Mouse (Mus musculus): ENCODE measurements at regions not wholly inside any gene's neighbourhood (a gene's known extent, or its start where the extent isn't known, plus 50 kb on each side); places are given as distances from the start of the nearest gene placed in this dataset.

DNA sequence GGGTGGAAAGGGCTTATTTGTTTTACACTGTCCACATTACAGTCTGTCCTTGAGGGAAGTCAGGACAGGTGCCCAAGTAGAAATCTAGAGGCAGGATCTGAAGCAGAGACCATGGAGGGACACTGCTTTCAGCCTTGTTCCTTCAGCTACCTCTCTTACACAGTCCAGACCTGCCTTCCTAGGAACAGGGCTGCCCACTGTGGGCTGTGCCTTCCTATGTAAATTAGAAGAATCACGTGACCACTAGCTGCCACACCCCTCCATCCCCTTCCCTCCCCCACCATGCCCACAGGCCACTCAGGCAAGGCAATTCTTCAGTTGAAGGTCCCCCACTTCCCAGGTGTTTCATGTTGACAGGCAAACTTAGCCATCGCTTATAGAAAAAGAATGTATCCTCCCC, 60.5 kb upstream of the Dars start:
- 0 out of 2 replicates have a peak, but pooled peaks cover 4% of the 10 kb centered on the region for H3K27me3 ChIP-seq (ENCODE audit: insufficient read depth, low read length)
- peaks cover 12% of the 10 kb centered on the region for H3K4me1 ChIP-seq (replicated peaks; ENCODE audit: low read depth, low read length)
- H3K4me3 ChIP-seq (replicated peaks; ENCODE audit: low read length): no peak overlapping the region
- H3K36me3 ChIP-seq (ENCODE audit: insufficient read depth, low read length): no peaks in the 10 kb centered on the region
- TF ChIP-seq NANOG (IDR thresholded peaks at IDR 0.05; ENCODE audit: borderline replicate concordance, low read length) (no peak), CTCF (conservative IDR thresholded peaks at IDR 0.05; ENCODE audit: low read length) (no peak), POU5F1 (IDR thresholded peaks at IDR 0.05; ENCODE audit: borderline replicate concordance, low read length) (no peak)
- H3K9me3 ChIP-seq (ENCODE audit: low read length): no peaks in the 10 kb centered on the region

DNA sequence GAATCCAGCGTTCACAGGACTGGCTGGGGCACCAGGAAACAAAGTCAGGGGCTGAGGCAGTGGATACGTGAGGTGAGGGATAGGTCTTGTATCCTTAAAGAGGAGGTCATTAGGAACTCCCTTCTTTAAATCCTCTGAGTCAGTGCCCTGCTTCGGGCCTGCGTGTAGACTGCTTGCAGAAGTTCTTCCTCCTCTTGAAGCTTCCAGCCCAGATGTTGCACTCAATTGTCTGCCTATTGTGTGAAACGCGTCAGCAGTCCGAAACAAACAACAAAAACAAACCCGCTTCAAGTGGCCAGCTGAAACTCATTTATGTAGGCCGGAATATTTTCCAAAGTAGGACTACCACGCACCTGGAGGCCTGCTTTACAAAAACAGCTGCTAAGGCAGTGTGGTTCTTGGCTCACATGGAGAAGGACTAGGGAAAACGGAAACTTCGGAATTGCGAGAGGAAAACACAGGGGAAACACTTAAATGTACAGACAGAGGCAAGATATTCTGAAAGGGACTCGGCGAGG, 55.6 kb upstream of the Dars start:
- Histone ChIP-seq H3K36me3 (ENCODE audit: insufficient read depth, low read length) (no peaks in the 10 kb centered on the region), H3K4me1 (replicated peaks; ENCODE audit: low read depth, low read length) (peaks cover 19% of the 10 kb centered on the region), H3K27me3 (ENCODE audit: insufficient read depth, low read length) (peaks cover 16% of the 10 kb centered on the region; the same call in 1 of the 2 replicates), H3K9me3 (ENCODE audit: low read length) (no peaks in the 10 kb centered on the region), H3K4me3 (replicated peaks; ENCODE audit: low read length) (peak overlapping the region; percentile 67)
- TF ChIP-seq CTCF (conservative IDR thresholded peaks at IDR 0.05; ENCODE audit: low read length) (no peak), NANOG (IDR thresholded peaks at IDR 0.05; ENCODE audit: borderline replicate concordance, low read length) (no peak), POU5F1 (IDR thresholded peaks at IDR 0.05; ENCODE audit: borderline replicate concordance, low read length) (no peak)

DNA sequence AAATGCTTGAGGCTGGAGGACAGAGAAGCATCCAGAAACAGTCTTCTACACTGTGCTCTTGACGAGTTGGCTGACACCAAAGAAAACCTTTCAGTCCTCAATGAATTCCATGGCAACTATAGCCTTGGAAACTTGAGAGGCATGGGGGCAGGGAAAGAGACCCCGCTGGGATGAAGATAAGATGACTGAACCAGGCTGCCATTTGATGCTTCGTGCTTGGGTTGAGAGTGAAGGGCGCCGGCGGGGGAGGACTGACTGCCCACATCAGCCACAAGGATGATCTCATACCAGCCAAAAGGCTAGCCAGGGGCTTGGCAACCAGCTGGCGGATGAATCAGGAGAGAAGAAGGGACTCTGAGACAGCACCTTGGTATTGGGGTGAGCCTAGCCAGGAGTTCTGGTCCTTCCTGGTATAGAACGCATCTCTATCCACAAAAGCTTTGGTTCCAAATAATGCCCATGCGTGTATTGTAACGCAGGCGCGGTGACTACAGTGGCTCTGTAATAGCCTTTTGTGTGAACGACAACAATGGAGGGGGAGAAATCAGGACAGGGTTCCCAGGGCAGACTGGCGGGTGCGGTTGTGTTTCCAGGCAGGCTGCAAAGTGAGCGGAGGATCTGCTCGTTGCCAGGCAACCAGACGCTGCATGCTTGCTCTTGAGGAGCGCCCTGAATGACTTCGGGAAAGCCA, 55.0 kb upstream of the Dars start:
- Histone ChIP-seq H3K4me3 (replicated peaks; ENCODE audit: low read length) (peak overlapping the region; percentile 67), H3K36me3 (ENCODE audit: insufficient read depth, low read length) (no peaks in the 10 kb centered on the region), H3K4me1 (replicated peaks; ENCODE audit: low read depth, low read length) (peaks cover 19% of the 10 kb centered on the region), H3K9me3 (ENCODE audit: low read length) (no peaks in the 10 kb centered on the region), H3K27me3 (ENCODE audit: insufficient read depth, low read length) (peaks cover 16% of the 10 kb centered on the region; the same call in 1 of the 2 replicates)
- no peak for TF ChIP-seq POU5F1 (IDR thresholded peaks at IDR 0.05; ENCODE audit: borderline replicate concordance, low read length)
- 0 out of 2 replicates have a peak, but pooled peaks have one; percentile 8 for TF ChIP-seq NANOG (IDR thresholded peaks at IDR 0.05; ENCODE audit: borderline replicate concordance, low read length)

DNA sequence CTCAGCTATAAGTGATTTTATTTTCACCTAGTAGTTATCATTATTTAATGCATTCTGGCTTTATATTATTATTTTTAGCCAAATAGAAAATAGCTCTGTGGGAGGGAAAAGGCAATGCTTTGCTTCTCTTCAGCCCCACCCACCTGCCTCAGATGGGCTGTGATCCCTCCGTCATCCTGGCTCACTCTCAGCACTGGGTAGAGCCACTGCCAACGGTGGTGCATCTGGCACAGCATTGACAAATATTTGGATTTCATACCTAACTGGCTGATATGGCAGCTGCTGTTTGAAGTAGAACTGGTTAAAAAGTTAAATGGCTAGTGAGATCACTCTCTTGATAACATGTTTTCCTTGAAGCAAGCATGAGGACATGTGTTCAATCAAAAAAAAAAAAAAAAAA, 53.6 kb upstream of the Dars start:
- peaks cover 19% of the 10 kb centered on the region for H3K4me1 ChIP-seq (replicated peaks; ENCODE audit: low read depth, low read length)
- peaks cover 16% of the 10 kb centered on the region; the same call in 1 of the 2 replicates for H3K27me3 ChIP-seq (ENCODE audit: insufficient read depth, low read length)
- H3K9me3 ChIP-seq (ENCODE audit: low read length): no peaks in the 10 kb centered on the region
- no peak overlapping the region for H3K4me3 ChIP-seq (replicated peaks; ENCODE audit: low read length)
- no peaks in the 10 kb centered on the region for H3K36me3 ChIP-seq (ENCODE audit: insufficient read depth, low read length)
- no peak for TF ChIP-seq POU5F1 (IDR thresholded peaks at IDR 0.05; ENCODE audit: borderline replicate concordance, low read length)
- TF ChIP-seq NANOG (IDR thresholded peaks at IDR 0.05; ENCODE audit: borderline replicate concordance, low read length): no peak
- no peak for TF ChIP-seq CTCF (conservative IDR thresholded peaks at IDR 0.05; ENCODE audit: low read length)

DNA sequence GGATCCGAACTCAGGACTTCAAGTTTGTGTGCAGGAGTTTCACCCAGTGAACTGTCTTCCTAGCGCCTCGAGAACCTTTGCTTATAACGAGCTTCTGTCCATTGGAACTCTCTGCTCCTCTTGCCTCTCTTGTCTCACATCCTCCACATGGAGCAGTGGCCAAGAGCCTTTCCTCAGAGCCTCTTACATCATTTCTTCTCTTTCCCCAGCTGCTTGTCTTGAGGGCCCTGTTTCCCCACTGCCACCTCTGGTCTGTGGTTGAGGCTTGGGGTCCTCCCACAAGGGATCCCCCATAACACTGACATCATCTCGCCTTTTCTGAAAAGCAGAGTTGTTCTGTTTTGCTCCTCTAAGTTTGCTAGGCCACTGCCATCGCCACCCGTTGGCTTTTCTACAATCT, 51.9 kb upstream of the Dars start:
- H3K9me3 ChIP-seq (ENCODE audit: low read length): no peaks in the 10 kb centered on the region
- H3K4me3 ChIP-seq (replicated peaks; ENCODE audit: low read length): no peak overlapping the region
- peaks cover 16% of the 10 kb centered on the region; the same call in 1 of the 2 replicates for H3K27me3 ChIP-seq (ENCODE audit: insufficient read depth, low read length)
- no peak for TF ChIP-seq CTCF (conservative IDR thresholded peaks at IDR 0.05; ENCODE audit: low read length)
- peaks cover 19% of the 10 kb centered on the region for H3K4me1 ChIP-seq (replicated peaks; ENCODE audit: low read depth, low read length)
- H3K36me3 ChIP-seq (ENCODE audit: insufficient read depth, low read length): no peaks in the 10 kb centered on the region
